Mouse (Mus musculus): ENCODE data around the gene Dpp8.
"Not testable (repeated sequence)": the region's sequence is repeated elsewhere in the genome, so short reads cannot be mapped to it uniquely, and the experiment has no call there.

Dpp8 gene

GRCm38 (mm10) chr9:65021887-65022579, 10.2 kb upstream of the Dpp8 start:
- peak in 1 of 2 experiments; percentile 70 for DNase-seq (ENCODE audit: low read depth in 1 of 2, low spot score in 2 of 2)

- no peak for DNase-seq (ENCODE audit: low read depth in 1 of 2, low spot score in 2 of 2)
Observed at GRCm38 (mm10) chr9:65022580-65023135, 9.6 kb upstream of the Dpp8 start.

- no peak for DNase-seq (ENCODE audit: low read depth in 1 of 2, low spot score in 2 of 2)
Observed at GRCm38 (mm10) chr9:65023447-65023846, 8.8 kb upstream of the Dpp8 start.

GRCm38 (mm10) chr9:65027241-65027640, 5.0 kb upstream of the Dpp8 start:
- DNase-seq (ENCODE audit: low read depth in 1 of 2, low spot score in 2 of 2) = no peak

GRCm38 (mm10) chr9:65028313-65028712, 3.9 kb upstream of the Dpp8 start:
- DNase-seq (ENCODE audit: low read depth in 1 of 2, low spot score in 2 of 2) = no peak

- peak; percentile 20 to 40 for DNase-seq (ENCODE audit: low read depth in 1 of 2, low spot score in 2 of 2)
Observed at GRCm38 (mm10) chr9:65031355-65031754, 859 bp upstream of the Dpp8 start.

GRCm38 (mm10) chr9:65031894-65032268, 333 bp upstream of the Dpp8 start:
- DNase-seq (ENCODE audit: low read depth in 1 of 2, low spot score in 2 of 2) = no peak

- DNase-seq (ENCODE audit: low read depth in 1 of 2, low spot score in 2 of 2) = no peak
Observed at GRCm38 (mm10) chr9:65036456-65036855, 4.2 kb downstream of the Dpp8 start.

- no peak for DNase-seq (ENCODE audit: low read depth in 1 of 2, low spot score in 2 of 2)
Observed at GRCm38 (mm10) chr9:65036861-65037260, 4.6 kb downstream of the Dpp8 start.

GRCm38 (mm10) chr9:65041430-65041829, 9.2 kb downstream of the Dpp8 start:
- no peak for DNase-seq (ENCODE audit: low read depth in 1 of 2, low spot score in 2 of 2)

GRCm38 (mm10) chr9:65046993-65047392, 14.8 kb downstream of the Dpp8 start:
- DNase-seq (ENCODE audit: low read depth in 1 of 2, low spot score in 2 of 2) = no peak

- no peak for DNase-seq (ENCODE audit: low read depth in 1 of 2, low spot score in 2 of 2)
Observed at GRCm38 (mm10) chr9:65049422-65049821, 17.2 kb downstream of the Dpp8 start.

GRCm38 (mm10) chr9:65050981-65051380, 18.8 kb downstream of the Dpp8 start:
- DNase-seq (ENCODE audit: low read depth in 1 of 2, low spot score in 2 of 2) = no peak

GRCm38 (mm10) chr9:65064251-65064650, 32.0 kb downstream of the Dpp8 start:
- no peak for DNase-seq (ENCODE audit: low read depth in 1 of 2, low spot score in 2 of 2)

- no peak for DNase-seq (ENCODE audit: low read depth in 1 of 2, low spot score in 2 of 2)
Observed at GRCm38 (mm10) chr9:65070587-65070986, 38.4 kb downstream of the Dpp8 start.

- no peak for DNase-seq (ENCODE audit: low read depth in 1 of 2, low spot score in 2 of 2)
Observed at GRCm38 (mm10) chr9:65073555-65073954, 41.3 kb downstream of the Dpp8 start.

GRCm38 (mm10) chr9:65074251-65074650, 42.0 kb downstream of the Dpp8 start:
- DNase-seq (ENCODE audit: low read depth in 1 of 2, low spot score in 2 of 2) = no peak

- DNase-seq (ENCODE audit: low read depth in 1 of 2, low spot score in 2 of 2) = peak; percentile 24 to 33
Observed at GRCm38 (mm10) chr9:65074855-65075493, 42.8 kb downstream of the Dpp8 start.

GRCm38 (mm10) chr9:65077536-65077935, 45.3 kb downstream of the Dpp8 start:
- DNase-seq (ENCODE audit: low read depth in 1 of 2, low spot score in 2 of 2) = no peak

GRCm38 (mm10) chr9:65080141-65080540, 47.9 kb downstream of the Dpp8 start:
- DNase-seq (ENCODE audit: low read depth in 1 of 2, low spot score in 2 of 2) = not testable (repeated sequence)

GRCm38 (mm10) chr9:65083075-65083765, 51.0 kb downstream of the Dpp8 start:
- DNase-seq (ENCODE audit: low read depth in 1 of 2, low spot score in 2 of 2) = no peak

All from monocyte, adult 2 months (primary cell).